Mouse (Mus musculus): ENCODE results near the gene Filip1l.

DNA sequence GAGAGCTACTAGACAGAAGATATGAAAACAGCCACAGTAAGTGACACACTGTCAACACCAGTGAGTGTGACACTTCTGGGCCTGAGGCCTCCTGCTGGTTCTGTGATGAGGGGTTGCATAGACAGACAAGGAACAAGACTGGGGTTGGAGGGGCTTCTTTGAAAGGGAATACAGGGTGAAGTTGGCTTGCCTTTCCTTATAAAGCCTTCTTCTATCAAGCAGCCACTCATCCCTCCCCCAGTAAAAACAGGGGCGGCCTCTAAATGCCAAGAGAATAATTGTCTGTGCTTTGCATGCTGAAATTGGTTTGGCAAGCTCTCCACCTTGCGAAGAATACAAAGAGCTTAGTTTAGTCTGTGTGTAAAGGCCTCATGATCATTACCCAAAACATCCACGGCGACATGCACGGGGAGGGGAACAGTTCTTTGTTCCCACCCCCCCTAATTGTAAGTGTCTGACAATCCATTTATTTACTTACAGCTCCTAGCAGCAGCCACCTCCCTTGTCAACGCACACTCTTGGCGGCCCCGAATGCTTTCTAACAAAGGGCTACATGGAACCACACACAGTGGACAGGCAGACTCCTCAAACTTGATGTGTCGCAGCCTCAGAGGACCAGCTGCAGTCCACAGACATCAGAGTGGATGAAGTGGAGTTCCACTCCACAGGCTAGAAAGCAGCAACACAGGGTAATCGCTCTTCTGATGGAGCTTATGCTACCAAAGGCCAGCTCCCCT lies 143.7 kb downstream of the Filip1l start:
- no peak for TF ChIP-seq CTCF (IDR thresholded peaks at IDR 0.05; ENCODE audit: borderline replicate concordance, control insufficient read depth, extremely low read depth, insufficient read depth, low read length, poor library complexity)
- no peak for TF ChIP-seq POLR2A (IDR thresholded peaks at IDR 0.05; ENCODE audit: control insufficient read depth, extremely low read depth, insufficient read depth, low read length, poor library complexity)
